Mouse (Mus musculus): ENCODE results near the gene Doc2g. TPM values are rescaled to one million over a fixed set of nuclear protein-coding genes. Genes with fewer than 3 reads are reported as not detected.
A peak's percentile ranks its signal among the peaks of the same experiment; 100 is the strongest.
"Not testable (repeated sequence)": the region's sequence is repeated elsewhere in the genome, so short reads cannot be mapped to it uniquely, and the experiment has no call there.

Gene Doc2g
- polyA plus RNA-seq, 1 experiment from 2014 or later, result 74.6 TPM

DNA sequence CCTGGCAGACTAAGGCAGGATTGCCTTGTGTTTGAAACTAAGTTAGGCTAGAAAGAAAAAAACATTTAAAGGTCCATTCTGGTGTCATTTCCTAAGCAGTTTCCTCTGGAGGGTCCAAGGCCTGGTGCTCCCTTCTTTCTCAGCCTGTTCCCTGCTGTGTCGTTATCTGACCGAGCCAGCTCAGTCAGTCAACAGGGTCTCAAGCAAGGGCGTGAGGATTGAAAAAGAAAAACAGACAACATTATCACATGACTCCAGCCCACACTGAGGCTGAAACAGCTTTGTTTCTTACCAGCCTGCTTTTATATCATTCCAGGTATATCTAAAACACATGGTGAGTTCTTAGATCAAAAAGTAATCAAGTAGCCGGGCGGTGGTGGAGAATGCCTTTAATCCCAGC lies 12.5 kb downstream of the Doc2g start:
- H3K27ac ChIP-seq (ENCODE audit: poor library complexity, severe bottlenecking), result 0 out of 2 replicates have a peak overlapping the region, but pooled peaks have one; percentile 10
- no peak overlapping the region for H3K4me3 ChIP-seq
- no peak overlapping the region for H3K4me2 ChIP-seq
- H3K9ac ChIP-seq, result no peak overlapping the region; the same call in 1 of the 2 replicates
- H3K27me3 ChIP-seq (replicated peaks), result no peaks in the 10 kb centered on the region
- H3K4me1 ChIP-seq (replicated peaks), result peaks cover 28% of the 10 kb centered on the region
- peaks cover 4% of the 10 kb centered on the region for H3K36me3 ChIP-seq
- 45% methylated on average over 5 of the region's 5 CpGs for WGBS
- ATAC-seq (ENCODE audit: insufficient number of reproducible peaks, low FRiP score), result no peak
- no peaks in the 10 kb centered on the region for H3K9me3 ChIP-seq (replicated peaks)

DNA sequence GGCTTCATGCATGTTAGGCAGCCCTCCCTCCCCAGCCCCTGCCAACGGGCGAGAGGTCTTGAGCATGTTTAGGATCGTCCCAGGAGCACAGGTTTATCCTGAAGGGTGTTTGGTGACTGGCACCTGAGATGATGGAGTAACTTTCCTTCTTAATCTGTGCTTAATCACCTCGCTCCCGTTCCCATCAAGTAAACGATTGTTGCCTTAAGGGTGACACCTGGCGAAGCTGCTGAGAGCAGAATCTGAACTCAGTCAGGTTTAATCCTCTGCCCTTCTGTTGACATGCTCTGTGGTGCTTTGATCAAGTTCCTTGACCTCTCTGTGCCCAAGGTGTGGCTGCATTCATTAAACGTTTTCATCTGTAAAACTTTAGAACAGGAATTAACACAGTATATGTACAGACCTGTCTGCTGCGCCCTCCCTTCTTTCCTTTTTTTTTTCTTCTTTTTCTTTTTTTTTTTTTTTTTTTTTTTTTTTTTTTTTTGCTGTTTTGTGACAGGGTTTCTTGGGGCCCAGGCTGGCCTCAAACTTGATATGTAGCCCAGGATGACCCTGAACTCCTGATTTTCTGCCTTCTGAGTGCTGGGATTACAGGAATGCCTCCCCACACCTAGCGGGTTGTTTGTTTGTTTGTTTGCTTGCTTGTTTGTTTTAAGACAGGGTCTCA lies 14.9 kb downstream of the Doc2g start:
- no peaks in the 10 kb centered on the region for H3K36me3 ChIP-seq
- H3K9ac ChIP-seq, result no peak overlapping the region
- no peak overlapping the region for H3K4me2 ChIP-seq
- no peaks in the 10 kb centered on the region for H3K27me3 ChIP-seq (replicated peaks)
- no peak for ATAC-seq (ENCODE audit: insufficient number of reproducible peaks, low FRiP score)
- no peak overlapping the region for H3K4me3 ChIP-seq
- peaks cover 15% of the 10 kb centered on the region for H3K4me1 ChIP-seq (replicated peaks)
- no peaks in the 10 kb centered on the region for H3K9me3 ChIP-seq (replicated peaks)
- H3K27ac ChIP-seq (ENCODE audit: poor library complexity, severe bottlenecking), result no peak overlapping the region
- 61% methylated on average over 10 of the region's 10 CpGs for WGBS

DNA sequence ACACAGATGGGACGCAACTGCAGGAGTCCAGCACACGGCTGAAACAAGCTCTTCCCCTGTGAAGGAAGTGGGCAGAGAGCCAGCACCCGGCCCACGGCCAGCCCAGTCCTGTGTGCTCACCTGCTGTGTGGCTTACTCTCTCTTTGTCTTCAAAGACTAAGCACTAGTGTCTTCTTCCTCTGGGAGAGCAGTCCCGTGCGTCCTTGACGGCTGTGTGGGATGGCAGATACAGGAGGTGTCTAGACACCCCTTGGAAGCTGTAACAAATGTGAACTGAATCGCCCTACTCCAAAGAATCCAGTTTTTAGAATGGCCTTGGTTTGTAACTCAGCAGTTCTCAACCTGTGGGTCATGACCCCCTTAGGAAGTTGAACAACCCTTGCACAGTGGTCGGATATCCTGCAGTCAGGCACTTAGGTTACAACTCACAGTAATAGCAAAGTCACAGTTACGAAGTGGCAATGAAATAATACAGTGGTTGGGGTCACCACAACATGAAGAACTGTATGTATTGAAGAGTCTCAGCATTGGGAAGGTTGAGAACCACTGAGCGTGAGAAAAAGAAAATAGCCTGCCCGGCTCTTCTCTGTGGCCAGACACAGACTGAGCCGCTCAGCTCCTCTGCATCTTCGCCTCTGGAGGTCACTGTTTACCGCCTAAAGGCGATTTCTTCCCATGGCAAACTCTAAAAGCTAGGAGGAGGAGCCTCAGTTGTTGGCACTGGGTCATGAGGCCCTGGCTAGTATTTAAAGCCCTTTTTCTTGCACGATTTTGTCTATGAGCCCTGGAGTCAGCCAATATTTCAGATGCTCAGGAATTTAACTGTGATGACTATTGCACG lies 15.8 kb downstream of the Doc2g start:
- H3K4me2 ChIP-seq, result no peak overlapping the region
- no peaks in the 10 kb centered on the region for H3K36me3 ChIP-seq
- WGBS, result 38% methylated on average over 18 of the region's 18 CpGs
- H3K27me3 ChIP-seq (replicated peaks), result no peaks in the 10 kb centered on the region
- no peak overlapping the region for H3K27ac ChIP-seq (ENCODE audit: poor library complexity, severe bottlenecking)
- ATAC-seq (ENCODE audit: insufficient number of reproducible peaks, low FRiP score), result peak; percentile 60
- no peak overlapping the region for H3K9ac ChIP-seq
- no peaks in the 10 kb centered on the region for H3K9me3 ChIP-seq (replicated peaks)
- peaks cover 12% of the 10 kb centered on the region for H3K4me1 ChIP-seq (replicated peaks)
- no peak overlapping the region for H3K4me3 ChIP-seq

DNA sequence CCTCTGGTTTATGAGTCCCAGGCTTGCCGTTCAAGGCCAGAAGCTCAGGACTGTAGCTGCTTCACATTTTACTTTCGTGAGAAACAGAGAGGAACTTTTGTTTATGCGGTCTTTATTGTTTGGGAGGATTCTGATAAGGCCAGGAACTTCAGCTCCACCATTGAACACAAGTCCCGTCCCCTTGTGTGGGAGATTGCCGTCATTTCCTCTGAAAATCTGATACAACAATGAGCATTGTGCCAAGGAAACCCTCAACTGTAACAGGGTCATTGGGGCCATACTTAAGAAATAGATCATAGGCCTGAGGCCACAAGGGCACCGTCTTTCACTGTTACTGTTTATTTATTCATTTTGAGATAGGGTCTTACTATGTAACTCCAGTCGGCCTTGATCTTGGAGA lies 20.1 kb downstream of the Doc2g start:
- no peak for ATAC-seq (ENCODE audit: insufficient number of reproducible peaks, low FRiP score)
- WGBS, result 57% methylated on average over 7 of the region's 7 CpGs
- H3K27me3 ChIP-seq (replicated peaks), result no peaks in the 10 kb centered on the region
- no peak overlapping the region for H3K9ac ChIP-seq
- no peak overlapping the region for H3K4me3 ChIP-seq
- H3K9me3 ChIP-seq (replicated peaks), result peaks cover 16% of the 10 kb centered on the region
- no peak overlapping the region for H3K27ac ChIP-seq (ENCODE audit: poor library complexity, severe bottlenecking)
- H3K4me1 ChIP-seq (replicated peaks), result no peaks in the 10 kb centered on the region
- no peaks in the 10 kb centered on the region for H3K36me3 ChIP-seq
- H3K4me2 ChIP-seq, result no peak overlapping the region

DNA sequence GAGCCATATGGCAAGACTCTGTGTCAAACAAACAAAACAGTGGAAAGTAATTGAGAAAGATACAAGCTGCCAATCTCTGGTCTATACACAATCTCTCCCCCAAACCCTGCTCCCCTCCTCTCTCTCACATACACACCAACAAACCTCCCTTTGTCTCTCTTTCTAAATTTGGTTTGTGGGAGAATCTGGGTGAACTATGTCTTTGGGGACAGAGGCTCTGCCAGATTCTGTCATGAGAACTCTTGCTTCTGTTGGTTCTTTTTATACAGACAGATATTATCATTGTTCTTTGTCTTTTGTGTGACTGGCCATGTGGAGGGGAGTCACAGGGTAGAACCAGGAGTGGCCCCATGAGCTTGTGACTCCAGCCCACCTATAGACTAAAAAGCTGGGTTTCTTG lies 24.5 kb downstream of the Doc2g start:
- no peaks in the 10 kb centered on the region for H3K36me3 ChIP-seq
- H3K4me3 ChIP-seq, result no peak overlapping the region
- no peak for ATAC-seq (ENCODE audit: insufficient number of reproducible peaks, low FRiP score)
- H3K9ac ChIP-seq, result no peak overlapping the region
- no peaks in the 10 kb centered on the region for H3K4me1 ChIP-seq (replicated peaks)
- no peak overlapping the region for H3K4me2 ChIP-seq
- H3K9me3 ChIP-seq (replicated peaks), result peaks cover 16% of the 10 kb centered on the region
- no peak overlapping the region for H3K27ac ChIP-seq (ENCODE audit: poor library complexity, severe bottlenecking)
- no peaks in the 10 kb centered on the region for H3K27me3 ChIP-seq (replicated peaks)

DNA sequence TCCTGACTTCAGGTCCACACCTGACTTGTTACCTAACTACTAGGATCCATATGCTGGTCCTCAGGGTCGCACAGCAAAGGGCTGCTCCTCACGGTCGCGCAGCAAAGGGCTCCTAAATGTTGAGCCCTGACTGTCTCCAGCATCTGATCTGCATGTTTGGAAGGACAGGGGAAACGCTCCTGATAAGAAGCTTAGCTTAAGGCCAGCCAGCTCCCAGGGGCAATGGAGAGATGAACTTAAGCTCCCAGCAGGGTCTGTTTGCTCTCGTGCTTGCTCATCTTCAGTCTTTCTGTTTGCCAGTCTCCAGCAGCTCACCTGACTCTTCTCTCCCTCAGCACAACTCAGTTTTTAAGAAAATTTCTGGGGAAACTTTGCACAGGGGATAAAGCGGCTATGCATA lies 29.6 kb downstream of the Doc2g start:
- Histone ChIP-seq H3K4me1 (replicated peaks) (peaks cover 10% of the 10 kb centered on the region), H3K4me3 (no peak overlapping the region), H3K27me3 (replicated peaks) (no peaks in the 10 kb centered on the region), H3K9ac (no peak overlapping the region), H3K4me2 (no peak overlapping the region), H3K27ac (ENCODE audit: poor library complexity, severe bottlenecking) (no peak overlapping the region), H3K36me3 (peaks cover 13% of the 10 kb centered on the region), H3K9me3 (replicated peaks) (no peaks in the 10 kb centered on the region; the same call in 1 of the 2 replicates)
- ATAC-seq (ENCODE audit: insufficient number of reproducible peaks, low FRiP score), result no peak
- 41% methylated on average over 7 of the region's 7 CpGs for WGBS

DNA sequence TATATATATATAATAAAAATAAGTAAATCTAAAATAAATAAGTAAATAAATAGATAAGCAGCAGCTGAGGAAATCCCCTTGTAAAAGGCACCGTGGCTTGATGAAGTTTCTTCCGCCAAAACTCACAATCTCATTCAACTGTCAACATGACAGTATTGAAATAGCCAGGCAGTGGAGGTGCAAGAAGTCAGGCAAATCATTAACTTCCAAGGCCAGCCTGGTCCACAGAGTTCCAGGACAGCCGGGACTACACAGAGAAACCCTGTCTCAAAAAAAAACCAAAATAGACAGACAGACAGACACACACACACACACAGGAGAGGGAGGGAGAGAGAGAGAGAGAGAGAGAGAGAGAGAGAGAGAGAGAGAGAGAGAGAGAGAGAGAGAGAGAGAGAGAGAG lies 30.2 kb downstream of the Doc2g start:
- Histone ChIP-seq H3K9ac (no peak overlapping the region), H3K9me3 (replicated peaks) (no peaks in the 10 kb centered on the region; the same call in 1 of the 2 replicates), H3K27ac (ENCODE audit: poor library complexity, severe bottlenecking) (no peak overlapping the region), H3K4me3 (no peak overlapping the region), H3K4me1 (replicated peaks) (peaks cover 13% of the 10 kb centered on the region), H3K27me3 (replicated peaks) (no peaks in the 10 kb centered on the region), H3K4me2 (no peak overlapping the region), H3K36me3 (peaks cover 13% of the 10 kb centered on the region)
- ATAC-seq (ENCODE audit: insufficient number of reproducible peaks, low FRiP score), result no peak
- WGBS, result 70% methylated on average over 3 of the region's 3 CpGs

DNA sequence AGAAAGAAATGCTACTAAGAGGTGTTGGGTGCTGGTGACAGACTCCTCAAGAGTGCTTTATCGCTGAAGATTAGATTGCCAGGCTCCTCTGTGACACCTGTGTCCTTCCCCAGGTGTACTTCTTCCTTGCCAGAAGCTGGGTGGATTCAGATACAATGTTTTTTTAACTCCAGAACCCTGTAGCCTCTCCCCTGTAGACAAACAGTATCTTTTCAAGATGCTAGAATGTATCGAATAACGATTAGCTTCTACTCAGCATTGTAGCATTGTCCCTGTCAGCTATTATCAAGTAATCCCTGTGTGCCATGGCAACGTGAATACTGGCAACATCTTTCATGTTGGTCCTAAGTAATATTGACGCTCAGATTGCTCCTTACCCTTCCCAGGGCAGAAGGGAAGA lies 30.6 kb downstream of the Doc2g start:
- 64% methylated on average over 5 of the region's 5 CpGs for WGBS
- Histone ChIP-seq H3K4me2 (no peak overlapping the region), H3K27ac (ENCODE audit: poor library complexity, severe bottlenecking) (no peak overlapping the region), H3K27me3 (replicated peaks) (no peaks in the 10 kb centered on the region), H3K9me3 (replicated peaks) (no peaks in the 10 kb centered on the region), H3K4me3 (no peak overlapping the region), H3K9ac (no peak overlapping the region), H3K36me3 (peaks cover 13% of the 10 kb centered on the region), H3K4me1 (replicated peaks) (peaks cover 14% of the 10 kb centered on the region)
- no peak for ATAC-seq (ENCODE audit: insufficient number of reproducible peaks, low FRiP score)

DNA sequence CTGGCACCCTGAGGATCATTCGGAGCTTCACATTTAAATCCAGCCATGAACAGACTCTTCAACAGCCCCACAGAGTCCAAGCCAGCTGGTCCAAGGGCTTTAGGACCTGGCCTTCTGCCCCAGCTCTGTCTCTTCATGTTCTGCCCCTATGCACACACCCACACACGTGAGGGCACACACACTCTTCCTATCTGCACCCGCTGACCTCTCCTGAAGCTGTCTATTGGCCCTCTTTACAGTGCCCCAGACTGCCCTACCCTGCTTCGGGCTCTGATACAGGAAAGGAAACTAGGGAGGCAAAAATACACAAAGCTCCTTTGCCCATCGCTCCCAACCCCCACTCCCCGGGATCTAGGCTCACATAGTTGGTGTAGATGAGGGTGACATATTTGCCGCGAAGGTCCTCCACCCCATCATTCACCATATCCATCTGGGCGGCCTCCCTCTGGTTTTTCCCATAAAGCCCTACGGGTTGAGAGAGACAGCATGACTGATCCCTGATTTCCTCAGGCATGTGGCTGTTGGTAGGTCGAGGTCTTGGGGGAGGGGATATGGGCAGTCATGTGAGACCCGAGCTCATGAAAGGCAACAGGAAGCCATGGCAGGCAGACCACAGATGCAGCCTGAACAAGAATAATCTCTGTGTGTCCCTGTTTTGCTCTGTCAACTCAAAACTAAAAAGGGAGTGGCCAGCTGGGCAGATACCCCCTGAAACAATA lies 33.4 kb downstream of the Doc2g start:
- WGBS, result 81% methylated on average over 12 of the region's 12 CpGs
- Histone ChIP-seq H3K27ac (ENCODE audit: poor library complexity, severe bottlenecking) (no peak overlapping the region), H3K36me3 (peaks cover 13% of the 10 kb centered on the region), H3K4me3 (no peak overlapping the region), H3K27me3 (replicated peaks) (no peaks in the 10 kb centered on the region), H3K9me3 (replicated peaks) (no peaks in the 10 kb centered on the region), H3K4me1 (replicated peaks) (peaks cover 14% of the 10 kb centered on the region), H3K4me2 (peak overlapping the region; percentile 28), H3K9ac (no peak overlapping the region)
- no peak for ATAC-seq (ENCODE audit: insufficient number of reproducible peaks, low FRiP score)

DNA sequence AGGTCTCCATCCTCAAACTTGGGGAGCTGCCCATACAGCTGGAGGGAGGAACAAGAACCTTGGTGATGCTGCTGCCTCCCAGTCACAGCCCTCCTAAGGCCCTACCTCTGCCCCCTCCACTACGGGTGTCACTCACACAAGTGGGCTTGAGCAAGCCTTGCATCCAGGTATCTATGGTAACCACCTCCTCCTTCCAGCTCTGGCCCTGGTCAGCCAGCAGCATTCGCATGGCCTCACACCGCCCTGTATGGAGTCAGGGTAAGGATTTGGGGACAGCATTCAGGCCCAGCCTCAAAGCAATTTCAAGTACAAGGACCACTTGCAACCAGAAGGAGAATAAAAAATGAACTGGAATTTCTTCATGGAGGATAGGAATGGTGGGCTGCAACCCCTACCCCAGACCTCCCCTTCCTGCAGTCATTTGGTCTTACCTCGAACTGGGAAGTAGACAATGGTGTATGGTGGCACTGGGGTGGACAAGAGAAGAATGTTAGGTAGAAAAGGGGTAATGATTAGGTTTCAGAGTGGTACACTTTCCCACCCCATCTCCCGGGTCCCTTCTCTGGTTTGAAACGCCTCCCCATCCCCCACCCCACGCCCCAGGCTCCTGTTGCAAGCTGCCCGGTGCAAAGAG lies 34.2 kb downstream of the Doc2g start:
- ATAC-seq (ENCODE audit: insufficient number of reproducible peaks, low FRiP score), result peak; percentile 16
- H3K4me2 ChIP-seq, result peak overlapping the region; percentile 76
- peak overlapping the region; percentile 77 for H3K4me3 ChIP-seq
- H3K4me1 ChIP-seq (replicated peaks), result peaks cover 14% of the 10 kb centered on the region
- peaks cover 13% of the 10 kb centered on the region for H3K36me3 ChIP-seq
- peak overlapping the region; percentile 87 for H3K9ac ChIP-seq
- not testable (repeated sequence) for H3K9me3 ChIP-seq (replicated peaks); H3K27me3 ChIP-seq (replicated peaks)
- H3K27ac ChIP-seq (ENCODE audit: poor library complexity, severe bottlenecking), result peak overlapping the region; percentile 76
- 34% methylated on average over 8 of the region's 8 CpGs for WGBS

DNA sequence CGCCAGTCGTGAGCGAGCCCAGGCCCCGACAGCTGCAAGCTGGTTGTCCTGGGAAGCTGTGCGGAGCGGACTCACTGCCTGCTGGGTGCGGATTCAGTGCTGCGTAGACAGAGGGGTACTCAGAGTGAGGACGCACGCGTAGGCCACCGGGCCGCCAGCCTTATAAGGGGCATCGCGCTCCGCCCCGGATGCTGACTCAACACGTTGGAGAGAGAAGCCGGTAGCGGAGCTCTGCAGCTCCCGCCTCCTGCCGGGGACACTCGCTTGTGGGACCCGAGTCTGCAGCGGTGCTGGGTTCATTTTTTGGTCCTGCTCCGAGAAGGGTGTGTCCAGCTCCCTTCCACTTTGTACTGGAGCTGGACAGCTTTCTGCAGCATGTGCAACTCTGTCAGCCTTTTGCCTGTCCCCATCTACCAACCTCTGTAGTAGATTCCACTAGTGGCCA lies 34.7 kb downstream of the Doc2g start, which contains the start of gene Gstp1:
TSS of gene Gstp1 (minus strand) at position 198 of the 445 bp plus-strand sequence.
- Histone ChIP-seq H3K27me3 (replicated peaks) (no peaks in the 10 kb centered on the region), H3K4me1 (replicated peaks) (peaks cover 14% of the 10 kb centered on the region), H3K4me2 (peak within 1 kb of the TSS; percentile 76), H3K4me3 (peak within 1 kb of the TSS; percentile 77), H3K36me3 (peaks cover 13% of the 10 kb centered on the region), H3K27ac (ENCODE audit: poor library complexity, severe bottlenecking) (peak within 1 kb of the TSS; percentile 76), H3K9me3 (replicated peaks) (no peaks in the 10 kb centered on the region), H3K9ac (peak within 1 kb of the TSS; percentile 87)
- under 1% methylated on average over 26 of the region's 26 CpGs for WGBS
- peak; percentile 90 for ATAC-seq (ENCODE audit: insufficient number of reproducible peaks, low FRiP score)
